Mouse (Mus musculus) testis, postnatal 14 days (tissue): Measurements from ENCODE around the gene Flt3.

Source experiments
- DNase-seq: peaks from one replicate; pipeline ENCODE4 v3.0.0; 2021; ENCODE audit warnings: low spot score

Gene Flt3

DNA sequence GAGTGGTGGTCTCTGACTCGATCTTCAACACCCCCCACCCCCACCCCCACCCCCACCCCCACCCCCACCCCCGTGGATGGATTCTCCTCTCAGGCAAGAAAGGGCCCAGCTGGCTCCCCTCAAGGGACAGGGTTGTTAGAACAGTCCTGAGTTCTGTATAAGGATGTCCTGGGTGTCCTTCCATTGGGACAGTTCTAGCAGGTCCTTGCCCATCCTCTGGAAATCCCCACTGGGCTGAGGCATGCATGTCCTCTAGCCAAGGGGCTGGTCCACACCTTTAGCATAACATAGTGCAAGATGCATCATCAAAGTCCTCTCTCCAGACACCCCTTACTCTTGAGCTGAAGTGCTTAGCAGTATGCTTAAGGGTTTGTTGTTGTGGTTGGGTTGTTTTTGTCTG is 90.5 kb downstream of the Flt3 start:
- no peak for DNase-seq

DNA sequence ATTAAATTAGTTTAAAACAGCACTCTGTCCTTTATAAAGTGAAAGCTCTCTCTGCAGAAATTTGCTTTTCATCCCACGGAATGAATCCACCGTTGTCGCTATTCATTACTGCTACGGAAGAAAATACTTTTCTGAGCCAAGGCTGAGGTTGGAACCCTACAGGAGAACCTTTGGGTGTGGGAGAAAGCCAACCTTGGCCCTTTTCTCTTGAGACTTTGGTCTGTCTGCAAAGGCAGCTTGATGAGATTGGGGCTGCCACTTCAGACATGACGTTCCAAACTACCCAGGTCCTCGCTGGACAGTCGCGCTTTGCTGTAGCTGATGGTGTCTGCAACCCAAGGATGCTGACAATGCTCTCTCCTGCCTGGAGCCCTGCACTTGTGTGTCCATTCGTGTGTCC is 91.8 kb downstream of the Flt3 start:
- DNase-seq = no peak

DNA sequence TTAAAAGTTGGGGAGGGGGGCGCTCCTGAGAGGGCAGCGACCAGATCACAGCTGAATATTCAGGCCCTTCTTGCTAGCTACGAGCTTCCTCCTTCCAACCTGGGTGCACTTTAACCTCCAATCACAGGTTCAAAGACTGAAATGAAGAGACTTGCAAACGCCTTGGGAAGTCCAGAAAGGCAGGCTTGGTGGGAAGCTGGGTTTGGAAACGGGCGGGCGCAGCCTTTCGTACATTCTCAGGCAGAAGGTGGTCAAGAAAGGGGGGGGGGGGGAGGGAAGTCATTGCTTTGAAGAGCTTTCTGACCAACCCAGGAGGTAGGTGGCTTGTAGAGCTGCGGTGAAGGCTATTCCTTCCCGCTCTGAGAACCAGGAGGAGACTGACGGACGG is 92.9 kb downstream of the Flt3 start:
- DNase-seq = no peak

DNA sequence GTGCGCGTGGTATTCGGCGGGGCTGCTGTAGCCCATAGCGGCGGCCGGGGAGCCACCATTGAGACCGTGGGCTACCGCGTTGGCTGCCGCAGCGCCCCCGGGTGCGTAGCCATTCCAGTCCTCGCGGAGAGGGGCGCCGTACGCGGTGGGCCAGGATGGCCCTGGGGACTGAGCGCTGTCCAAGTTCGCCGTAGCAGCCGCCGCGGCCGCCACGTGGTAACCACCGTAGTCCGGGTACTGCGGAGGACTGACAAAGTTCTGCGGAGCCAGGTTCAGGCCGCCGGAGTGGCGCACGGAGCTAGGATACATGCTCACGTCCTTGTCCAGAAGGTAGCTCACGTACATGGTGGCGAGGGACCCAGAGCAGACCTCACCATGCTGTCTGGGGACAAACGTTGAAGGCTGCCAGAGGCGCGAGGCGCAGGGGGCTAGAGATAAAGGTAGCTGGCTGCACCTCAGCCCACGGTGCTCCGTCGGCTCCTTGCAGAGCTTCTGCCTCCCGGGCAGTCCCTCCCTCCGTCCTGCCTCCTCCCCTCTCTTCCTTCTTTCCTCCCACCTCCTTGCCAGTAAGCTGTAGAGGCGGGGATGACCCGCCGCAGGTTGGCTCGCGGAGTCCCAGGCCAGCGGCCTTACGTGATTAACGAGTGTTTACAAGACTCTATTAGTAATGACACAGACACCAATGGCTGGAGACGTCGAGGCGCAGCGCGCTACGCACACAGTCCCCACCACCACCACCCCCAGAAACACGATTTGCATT is 93.5 kb downstream of the Flt3 start, which contains the start of gene Cdx2:
Gene Cdx2 (minus strand): TSS at position 633 of the 760 bp plus-strand sequence.
- no peak for DNase-seq

DNA sequence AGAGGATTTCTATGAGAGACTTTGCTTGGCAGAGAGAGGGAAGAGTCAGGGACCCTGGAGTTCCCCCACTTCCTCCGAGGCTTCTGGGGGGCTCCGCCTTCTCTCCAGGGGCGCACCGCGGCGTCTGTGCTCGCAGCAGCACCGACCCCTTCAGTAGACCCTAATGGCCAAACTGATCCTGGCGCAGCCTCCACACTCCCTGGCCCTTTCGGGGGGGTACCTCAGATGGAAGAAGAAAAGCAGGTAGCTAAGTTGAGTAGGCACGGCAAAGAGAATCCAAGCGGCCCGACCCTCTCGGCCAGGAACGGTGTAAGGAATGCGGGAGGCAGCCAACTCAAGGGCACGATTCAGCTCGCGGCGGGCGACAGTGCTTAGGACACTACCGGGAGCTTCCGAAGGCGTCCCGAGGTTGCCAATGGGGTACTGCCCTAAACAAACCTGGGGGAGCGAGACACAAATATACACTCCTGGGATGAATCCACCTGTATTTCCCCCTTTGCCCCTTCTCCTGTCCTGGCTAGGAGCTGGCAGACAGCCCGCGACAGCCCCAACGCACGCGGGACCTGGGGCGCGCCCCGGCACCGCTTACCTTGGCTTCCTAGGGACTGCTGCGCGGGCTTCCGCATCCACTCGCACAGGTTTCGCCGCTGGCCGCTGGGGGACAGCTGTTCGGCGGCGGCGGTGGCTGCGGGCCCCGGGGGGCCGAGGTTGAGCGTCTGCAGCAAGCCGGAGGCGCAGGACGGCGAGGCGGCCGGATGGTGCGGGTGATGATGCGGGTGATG is 94.2 kb downstream of the Flt3 start:
- no peak for DNase-seq

DNA sequence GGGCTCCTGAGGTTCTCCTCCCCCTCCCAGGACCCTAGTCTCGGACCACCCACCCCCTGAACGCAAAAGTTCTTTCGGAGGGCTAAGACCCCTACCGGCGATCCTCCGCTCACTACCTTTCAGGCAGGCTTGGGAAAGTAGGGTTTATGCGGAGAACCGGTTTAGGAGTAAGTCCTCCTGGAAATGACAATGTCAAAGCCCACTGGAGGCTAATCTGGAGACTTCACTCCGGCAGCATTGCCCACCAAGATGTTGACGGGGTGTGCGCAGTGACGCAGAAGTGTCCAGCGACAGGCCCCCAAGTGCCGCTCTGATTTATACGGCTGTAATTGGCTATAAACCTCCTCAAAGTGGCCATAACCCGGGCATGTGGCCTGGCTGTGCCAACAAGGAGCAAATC is 95.1 kb downstream of the Flt3 start:
- no peak for DNase-seq

DNA sequence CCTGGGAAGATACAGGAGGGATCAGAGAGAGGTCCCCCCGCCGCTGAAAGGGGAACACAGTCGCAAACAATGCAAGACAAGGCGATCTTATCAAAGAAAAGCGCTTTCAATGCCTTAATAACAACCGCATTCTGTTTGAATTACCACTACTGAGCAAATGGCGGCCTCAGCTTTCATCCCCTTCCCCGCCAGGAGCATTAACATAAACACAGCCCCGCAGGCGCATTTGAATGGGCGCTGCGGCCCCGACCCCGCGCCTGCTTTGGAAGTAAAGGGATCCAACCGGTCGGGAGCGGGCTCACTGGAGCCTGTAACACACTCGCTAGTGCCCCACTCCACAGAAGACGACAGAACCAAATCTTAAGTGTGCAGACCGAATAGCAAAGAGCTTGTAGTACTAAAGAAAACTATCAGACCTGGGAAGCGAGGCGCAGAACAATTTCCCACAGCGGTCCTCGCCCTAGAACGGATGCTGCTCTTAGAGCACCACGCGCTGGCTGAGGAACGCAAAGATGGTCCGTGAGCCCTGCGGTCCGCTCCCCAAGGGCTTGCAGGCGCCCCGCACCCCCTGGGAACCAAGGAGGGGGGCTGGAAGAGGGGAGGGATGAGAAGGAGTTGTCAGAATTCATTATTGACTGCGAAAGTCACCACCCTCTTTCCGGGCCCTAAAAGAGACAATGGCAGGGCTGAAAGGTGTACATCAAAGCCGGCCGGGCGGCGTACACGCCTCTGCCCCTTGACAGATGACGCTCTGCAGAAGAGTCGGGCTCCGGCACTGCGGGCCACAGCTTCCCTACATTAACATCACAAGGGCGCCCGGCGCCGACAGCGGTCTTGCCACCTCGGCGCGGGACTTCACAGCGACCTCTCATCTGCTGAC is 95.8 kb downstream of the Flt3 start:
- no peak for DNase-seq

DNA sequence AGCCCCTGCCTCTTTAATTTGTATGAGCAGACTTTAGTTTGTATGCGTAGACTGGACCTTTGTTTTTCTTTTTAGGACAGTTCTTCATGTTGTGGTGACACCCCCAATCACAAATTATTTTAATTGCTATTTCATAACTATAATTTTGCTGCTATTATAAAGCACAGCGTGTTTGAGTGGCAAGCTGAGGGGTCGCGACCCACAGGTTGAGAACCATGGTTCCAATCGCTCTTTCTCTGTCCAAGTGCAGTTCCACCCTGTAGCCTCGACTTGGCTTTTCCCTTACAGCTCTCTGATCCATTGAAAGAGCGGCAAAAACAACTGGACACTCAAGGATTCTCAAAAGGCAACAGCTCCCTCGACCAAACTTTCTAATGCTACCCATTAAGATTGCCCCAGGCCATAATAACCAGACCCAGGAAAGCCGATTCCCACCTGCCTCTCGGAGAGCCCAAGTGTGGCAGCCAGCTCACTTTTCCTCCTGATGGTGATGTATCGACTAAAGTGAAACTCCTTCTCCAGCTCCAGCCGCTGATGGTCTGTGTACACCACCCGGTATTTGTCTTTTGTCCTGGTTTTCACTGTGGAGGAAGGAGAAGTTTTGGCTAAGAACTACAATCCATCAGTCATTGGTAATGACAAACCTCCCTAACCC is 97.4 kb downstream of the Flt3 start:
- DNase-seq = no peak

DNA sequence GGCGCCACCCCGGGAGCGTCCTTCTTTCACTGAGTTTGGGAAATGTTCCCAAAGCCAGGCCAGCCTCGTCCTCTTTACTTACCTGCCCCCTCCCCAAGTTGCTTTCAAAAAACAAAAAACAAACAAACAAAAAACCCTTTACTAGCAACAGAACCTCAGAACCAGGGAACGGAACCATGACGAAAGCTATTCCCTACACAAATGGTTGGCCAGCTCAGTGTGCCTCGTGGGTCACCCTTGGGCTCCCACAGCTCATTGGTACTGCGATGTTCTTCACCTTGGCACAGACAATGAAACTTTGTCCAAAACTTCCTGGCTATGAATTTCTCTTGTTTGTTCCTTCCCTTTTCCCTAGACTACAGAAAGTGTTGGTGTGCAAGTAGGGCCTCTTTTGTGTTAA is 98.1 kb downstream of the Flt3 start:
- DNase-seq = no peak

DNA sequence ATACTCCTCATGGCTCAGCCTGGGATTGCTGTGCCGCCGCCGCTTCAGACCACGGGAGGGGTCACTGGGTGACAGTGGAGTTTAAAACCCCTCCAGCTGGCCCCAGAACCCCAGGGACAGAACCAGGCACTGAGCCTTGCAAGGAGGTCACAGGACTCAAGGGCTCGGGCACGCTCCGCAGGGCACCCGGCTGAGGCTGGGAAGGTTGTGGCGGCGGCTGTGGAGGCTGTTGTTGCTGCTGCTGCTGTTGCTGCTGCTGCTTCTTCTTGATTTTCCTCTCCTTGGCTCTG is 98.6 kb downstream of the Flt3 start:
- DNase-seq = no peak

DNA sequence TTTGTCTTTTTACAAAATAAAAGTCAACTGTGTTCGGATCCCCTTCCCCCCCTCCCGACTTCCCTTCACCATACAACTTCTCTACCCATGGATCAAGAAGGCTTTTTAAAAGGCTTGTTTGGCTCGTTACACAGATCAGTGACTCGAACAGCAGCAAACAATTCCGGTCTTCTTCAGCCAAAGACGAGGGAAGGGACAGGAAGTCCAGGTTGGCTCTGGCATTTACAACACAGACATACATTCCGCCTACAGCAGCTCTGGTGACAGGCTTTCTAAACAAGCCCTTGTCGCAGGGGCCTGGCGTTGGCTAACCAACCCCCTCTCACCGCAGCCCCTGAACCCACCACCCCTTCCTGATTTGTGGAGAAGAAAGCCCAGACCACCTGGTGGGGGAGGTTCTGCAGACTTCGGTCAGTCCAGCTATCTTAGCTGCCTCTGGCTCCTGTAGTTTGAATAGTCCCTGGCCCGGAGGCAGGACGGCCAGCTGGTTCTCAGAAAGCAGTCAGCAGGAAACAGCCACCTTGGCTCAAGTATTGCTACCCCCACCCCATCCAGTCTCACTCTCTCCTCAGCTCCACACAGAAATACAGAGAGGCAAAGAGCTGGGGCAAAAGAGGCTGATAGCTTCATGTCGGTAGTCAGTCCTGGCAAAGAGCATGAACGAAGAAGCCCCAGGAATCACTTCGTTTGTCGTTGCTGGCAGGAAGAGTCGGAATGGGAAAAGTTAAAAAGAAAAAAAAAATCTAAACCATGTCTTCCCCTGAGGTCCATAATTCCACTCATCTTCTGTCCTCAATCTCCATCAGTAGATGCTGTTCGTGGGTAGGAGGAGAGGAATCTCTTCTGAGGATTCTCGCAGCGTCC is 99.1 kb downstream of the Flt3 start:
- no peak for DNase-seq

DNA sequence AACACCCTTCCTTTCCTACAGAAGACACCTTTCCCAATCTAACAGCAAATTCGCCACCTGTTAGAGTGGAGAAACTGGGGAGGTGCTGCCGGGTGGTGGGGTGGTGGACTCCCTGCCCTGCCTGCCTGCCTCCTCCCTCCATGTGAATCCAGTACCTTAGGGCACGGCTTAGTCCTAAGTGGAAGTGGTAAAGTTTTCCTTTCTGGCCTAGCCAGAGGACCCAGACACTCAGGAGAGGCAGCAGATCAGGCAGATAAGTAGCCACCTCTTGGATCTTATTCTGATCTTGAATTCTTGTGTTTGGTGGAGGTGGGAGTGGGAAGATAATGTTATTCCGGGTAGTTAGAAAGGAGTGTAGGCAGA is 100.3 kb downstream of the Flt3 start:
- DNase-seq = no peak

DNA sequence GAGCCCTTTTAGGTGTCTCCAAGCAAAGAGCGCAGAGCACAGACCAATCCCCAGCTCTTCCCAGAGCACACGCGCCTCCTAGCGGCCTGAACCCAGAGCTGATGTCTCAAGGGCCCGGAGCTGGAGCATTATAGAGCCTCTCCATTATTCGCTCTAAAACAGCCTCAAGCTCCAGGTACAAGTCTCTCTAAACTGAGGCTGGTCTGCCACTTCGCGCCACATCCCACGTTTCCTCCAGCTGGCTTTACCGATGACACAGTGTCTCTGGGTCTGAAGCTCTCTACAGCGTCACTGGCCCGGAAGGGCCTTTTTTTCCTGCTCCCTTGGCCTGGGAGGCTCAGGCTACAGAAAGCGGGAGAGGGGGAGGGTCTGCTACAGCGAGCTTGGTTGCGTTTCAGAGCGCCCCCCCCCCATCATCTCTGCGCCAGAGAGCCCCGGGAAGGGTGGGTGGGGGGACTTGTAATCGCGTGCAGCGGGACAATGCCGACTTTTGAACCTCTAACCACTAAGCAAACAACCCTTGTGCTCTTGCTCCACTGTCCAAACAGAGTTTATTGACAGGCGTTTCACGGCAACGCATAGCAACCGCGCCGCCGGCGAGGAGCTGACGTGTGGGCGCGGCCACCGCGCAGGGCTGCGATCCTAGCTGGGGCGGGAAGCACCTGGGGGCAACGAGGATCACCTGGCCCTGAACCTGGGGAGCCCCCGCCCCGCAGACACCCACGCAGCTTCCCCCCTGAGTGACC is 100.9 kb downstream of the Flt3 start:
- no peak for DNase-seq

DNA sequence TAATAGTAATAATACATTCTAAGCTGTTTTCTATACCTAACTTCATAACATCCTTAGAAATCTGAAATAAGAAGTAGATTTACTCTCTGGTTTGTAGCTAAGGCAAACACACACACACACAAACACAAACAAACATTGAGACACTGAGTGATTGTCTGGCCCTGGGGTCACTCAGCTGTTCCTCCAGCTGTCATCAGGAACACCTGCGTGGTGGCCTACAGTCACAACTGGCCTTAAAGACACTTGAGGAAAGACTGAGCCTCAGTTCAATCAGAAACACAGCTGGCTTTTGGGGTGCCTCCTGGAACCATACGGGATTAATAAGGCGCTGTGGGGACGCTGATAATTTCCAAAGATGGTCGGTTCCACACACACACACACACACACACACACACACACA is 103.0 kb downstream of the Flt3 start:
- no peak for DNase-seq

DNA sequence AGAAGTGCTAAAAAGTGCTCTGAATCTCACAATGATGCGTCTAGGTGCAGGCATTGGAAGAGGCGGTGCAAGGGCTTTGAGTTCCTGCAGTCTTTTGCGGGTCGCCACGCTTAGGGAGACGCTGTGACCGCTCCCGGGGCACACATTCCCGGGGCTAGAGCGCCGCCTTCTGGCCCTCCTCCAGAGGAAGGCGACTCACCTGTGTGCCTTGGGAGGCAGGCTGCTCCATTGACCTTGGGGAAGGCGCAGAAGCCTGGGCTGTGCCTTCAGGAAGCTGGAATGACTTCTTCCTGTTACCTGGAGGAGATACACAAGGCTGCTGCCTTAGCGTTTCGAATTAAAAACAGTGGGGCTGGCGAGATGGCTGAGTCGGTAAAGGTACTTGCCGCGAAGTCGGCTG is 106.2 kb downstream of the Flt3 start:
- no peak for DNase-seq

DNA sequence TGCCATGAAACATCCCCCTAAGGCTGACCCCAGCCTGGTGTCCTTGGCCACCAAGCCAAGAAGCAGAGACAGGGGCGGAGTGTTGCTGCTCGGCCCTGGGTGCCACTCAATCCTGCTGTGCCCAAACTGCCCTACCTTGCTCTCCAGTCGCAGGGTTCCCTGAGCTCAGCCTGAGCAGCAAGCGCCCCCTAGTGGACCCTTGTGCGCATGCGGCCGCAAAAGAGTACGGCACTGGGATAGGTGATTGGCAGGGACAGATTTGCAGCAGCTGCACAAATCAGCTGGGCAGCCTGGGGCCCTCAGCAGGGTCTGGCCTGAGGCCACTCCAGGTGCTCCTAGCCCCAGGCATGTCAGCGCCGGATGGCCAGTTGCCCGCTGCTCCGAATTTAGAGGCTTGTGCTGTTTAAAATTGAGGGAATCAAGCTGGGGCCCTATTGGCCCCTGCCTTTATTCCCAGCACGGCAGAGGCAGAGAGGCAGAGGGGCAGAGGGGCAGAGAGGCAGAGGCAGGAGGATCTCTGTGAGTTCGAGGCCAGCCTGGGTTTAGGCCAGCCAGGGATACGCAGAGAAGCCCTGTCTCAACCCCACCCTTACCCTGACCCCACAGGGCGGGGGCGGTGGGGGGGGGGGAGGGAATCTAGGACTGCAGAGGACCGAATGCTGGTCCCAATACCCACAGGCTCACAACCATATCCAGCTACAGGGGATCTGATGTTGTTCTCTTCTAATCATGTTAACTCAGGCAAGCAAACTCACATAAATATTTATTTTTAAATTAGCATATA is 107.0 kb downstream of the Flt3 start:
- DNase-seq = peak; percentile 73

DNA sequence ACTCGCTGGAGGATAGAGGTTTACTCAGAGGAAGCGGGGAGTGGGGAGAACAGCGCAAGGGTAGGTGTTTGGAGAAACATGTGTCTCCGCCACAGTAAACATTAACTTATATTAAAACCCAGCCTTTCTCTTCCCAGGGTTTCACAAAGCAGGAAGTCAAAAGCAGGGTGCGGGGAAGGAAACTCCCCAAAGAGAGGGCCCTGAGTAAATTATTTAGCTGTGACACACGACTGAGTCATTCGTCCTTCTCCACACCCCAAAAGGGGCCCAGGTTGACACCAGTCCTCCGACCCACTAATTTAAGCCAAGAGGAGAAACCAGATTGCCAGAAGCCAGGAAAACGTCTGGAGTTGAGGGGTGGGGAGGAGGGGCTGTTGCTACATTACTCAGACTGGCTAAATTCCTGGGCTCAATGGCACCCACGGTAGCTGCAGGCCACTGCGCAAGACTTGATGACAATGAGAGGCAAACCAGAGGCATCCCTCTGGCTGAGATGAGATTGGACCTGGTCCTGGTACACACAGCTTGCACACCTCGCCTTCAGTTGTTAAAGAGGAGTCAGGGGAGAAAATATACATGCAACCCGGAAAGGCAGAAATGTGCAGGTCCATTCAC is 107.7 kb downstream of the Flt3 start:
- DNase-seq = no peak

DNA sequence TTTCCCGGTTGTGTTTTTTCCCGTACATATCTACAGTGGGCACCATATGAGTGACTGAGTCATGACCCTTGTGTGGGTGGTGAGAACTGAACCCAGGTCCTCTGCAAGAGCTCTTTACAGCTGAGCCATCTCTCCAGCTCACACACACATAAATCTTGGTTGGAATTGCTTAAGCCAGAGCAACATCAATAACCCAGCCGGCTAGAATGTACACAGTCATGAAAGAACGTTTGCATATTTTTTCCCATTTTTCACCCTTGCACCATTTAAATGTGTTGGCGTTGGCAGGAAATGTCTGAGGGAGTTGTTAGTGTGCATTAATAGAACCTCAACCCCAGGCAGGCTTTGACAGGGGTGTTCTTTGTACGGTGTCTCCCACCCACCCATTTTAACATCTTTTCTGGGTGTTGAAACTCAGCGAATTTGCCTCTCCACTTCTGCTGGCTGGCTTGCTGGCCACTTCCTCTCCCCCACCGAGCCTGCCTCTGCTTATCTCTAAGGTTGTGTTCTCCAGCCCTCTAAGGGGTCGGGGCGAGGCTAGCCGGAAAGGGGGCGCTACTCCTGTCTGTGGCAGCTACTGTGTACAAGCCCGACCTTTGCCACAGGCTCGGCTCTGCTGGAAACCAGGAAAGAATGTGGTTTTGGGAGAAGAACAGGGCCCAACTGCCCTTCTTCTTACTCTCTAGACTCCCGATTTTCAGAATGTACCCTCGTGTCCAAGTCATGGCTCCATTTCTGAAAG is 108.4 kb downstream of the Flt3 start:
- no peak for DNase-seq

DNA sequence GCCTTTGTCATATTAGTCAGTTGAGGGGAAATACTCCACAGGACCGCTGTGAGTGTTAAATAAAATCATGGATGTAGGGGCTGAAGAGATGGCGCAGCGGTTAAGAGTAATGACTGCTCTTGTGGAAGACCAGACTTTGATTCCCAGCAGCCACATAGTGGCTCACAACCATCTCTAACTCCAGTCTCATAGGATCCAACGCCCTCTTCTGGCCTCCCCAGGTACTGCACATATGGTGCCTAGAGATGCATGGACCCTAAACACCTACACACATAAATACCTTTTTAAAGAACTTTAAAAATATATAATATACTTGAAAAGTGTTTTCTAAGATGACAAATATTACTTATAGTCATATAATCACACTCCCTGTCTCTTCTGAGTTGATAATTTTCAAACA is 115.9 kb downstream of the Flt3 start:
- no peak for DNase-seq
